Mouse (Mus musculus) stomach, embryonic 15.5 days (tissue): ENCODE data around the gene Camta1. TPM values are rescaled to one million over a fixed set of nuclear protein-coding genes. Genes with fewer than 3 reads are reported as not detected.

ENCODE experiments used
- ATAC-seq: fragments of 200-750 bp; cut with Nextera tagmentation; 2 replicates; pipeline ENCODE4 v1.8.0; 2017; ENCODE audit warnings: low read depth, moderate number of reproducible peaks, moderate TSS enrichment; ENCODE audit not compliant: insufficient read depth, low FRiP score
- H3K27ac ChIP-seq: fragments of 300-500 bp; sonication (generic); 2 replicates; pipeline ENCODE4 v1.5.1; 2015; ENCODE audit warnings: mild to moderate bottlenecking, inconsistent platforms
- H3K27me3 ChIP-seq: fragments of 300-500 bp; sonication (generic); replicated peaks from 2 replicates; pipeline ENCODE4 v1.6.1; 2015; ENCODE audit warnings: inconsistent platforms
- H3K36me3 ChIP-seq: fragments of 300-500 bp; sonication (generic); 2 replicates; pipeline ENCODE4 v1.6.1; 2015; ENCODE audit warnings: inconsistent platforms
- H3K4me1 ChIP-seq: fragments of 300-500 bp; sonication (generic); 2 replicates; pipeline ENCODE4 v1.6.1; 2015; ENCODE audit warnings: inconsistent platforms
- H3K4me2 ChIP-seq: fragments of 300-500 bp; sonication (generic); 2 replicates; pipeline ENCODE4 v1.6.1; 2015; ENCODE audit warnings: mild to moderate bottlenecking, inconsistent platforms
- H3K4me3 ChIP-seq: fragments of 300-500 bp; sonication (generic); replicated peaks from 2 replicates; pipeline ENCODE4 v1.5.1; 2015; ENCODE audit warnings: inconsistent platforms
- H3K9ac ChIP-seq: fragments of 300-500 bp; sonication (generic); 2 replicates; pipeline ENCODE4 v1.6.1; 2015; ENCODE audit warnings: inconsistent platforms
- H3K9me3 ChIP-seq: fragments of 300-500 bp; sonication (generic); 2 replicates; pipeline ENCODE4 v1.6.1; 2016; ENCODE audit warnings: inconsistent platforms
- WGBS: fragments of 180-500 bp; shearing (Covaris S2); methylation state at CpG from one replicate; pipeline ENCODE4 v1.1.7; 2015; 5-methylcytosine and 5-hydroxymethylcytosine counted together
- polyA plus RNA-seq: library from polyadenylated mRNA; unstranded; fragments of >200 nt; fragmentation: Nextera tagmentation; extraction: Ambion mirVana; gene quantifications from 2 replicates; pipeline ENCODE4 v1.2.1, GENCODE M21; 2015

The Camta1 gene
- polyA plus RNA-seq, 1 experiment from 2014 or later: 63.7 TPM

- no peaks in the 10 kb centered on the region for H3K4me1 ChIP-seq
- no peak overlapping the region for H3K4me3 ChIP-seq
- ATAC-seq: no peak
- no peak overlapping the region for H3K9ac ChIP-seq
- no peaks in the 10 kb centered on the region for H3K36me3 ChIP-seq
- H3K4me2 ChIP-seq: no peak overlapping the region
- H3K27me3 ChIP-seq: 0 out of 2 replicates have a peak, but pooled peaks cover 6% of the 10 kb centered on the region
- no peaks in the 10 kb centered on the region for H3K9me3 ChIP-seq
- 75% methylated on average over 8 of the region's 8 CpGs for WGBS
- no peak overlapping the region for H3K27ac ChIP-seq
Measured at GRCm38 (mm10) chr4:151640971-151641370, 220.7 kb downstream of the Camta1 start.

DNA sequence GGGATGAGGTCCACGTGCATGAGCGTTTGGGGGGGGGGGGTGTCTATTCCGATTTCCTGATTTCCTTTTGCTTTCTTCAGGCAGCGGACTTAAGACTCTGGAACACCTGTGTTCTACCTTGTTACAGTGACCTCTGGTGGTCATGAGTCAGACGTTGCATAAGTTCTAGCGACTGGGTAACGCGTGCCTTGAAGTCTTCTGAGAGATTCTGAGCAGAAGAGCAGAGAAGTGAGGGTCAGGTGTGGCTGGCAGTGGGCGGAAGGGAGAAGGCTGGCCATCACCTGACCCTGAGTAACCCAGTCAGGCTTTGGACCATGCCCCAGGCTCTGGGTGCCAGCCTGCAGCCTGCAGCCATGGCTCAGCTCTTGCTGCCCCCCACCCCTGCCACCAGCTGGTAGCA is 222.7 kb downstream of the Camta1 start:
- H3K4me1 ChIP-seq: no peaks in the 10 kb centered on the region
- H3K36me3 ChIP-seq: no peaks in the 10 kb centered on the region
- no peaks in the 10 kb centered on the region for H3K9me3 ChIP-seq
- H3K27me3 ChIP-seq: 0 out of 2 replicates have a peak, but pooled peaks cover 6% of the 10 kb centered on the region
- H3K4me2 ChIP-seq: no peak overlapping the region
- H3K27ac ChIP-seq: no peak overlapping the region
- no peak overlapping the region for H3K4me3 ChIP-seq
- no peak for ATAC-seq
- 9% methylated on average over 9 of the region's 9 CpGs for WGBS
- no peak overlapping the region for H3K9ac ChIP-seq

DNA sequence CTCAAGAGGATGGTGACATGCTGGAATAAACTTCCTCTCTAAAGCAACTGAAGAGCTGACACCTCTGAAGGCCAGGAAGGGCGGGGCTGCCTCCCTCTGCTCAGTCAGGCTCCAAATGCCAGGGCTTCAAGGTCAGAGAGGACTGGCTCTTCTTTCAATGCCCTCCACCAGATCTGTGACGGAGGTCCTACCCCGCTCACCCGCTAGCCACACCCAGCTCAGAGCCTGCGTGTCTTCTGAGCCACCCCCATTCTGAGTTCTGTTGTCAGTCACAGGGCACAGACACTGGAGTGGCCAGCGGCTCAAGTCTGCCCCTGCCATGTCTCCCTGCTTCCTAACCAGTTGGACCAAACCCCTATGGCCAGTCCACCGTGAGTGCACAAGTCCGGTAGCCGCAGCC is 224.3 kb downstream of the Camta1 start:
- ATAC-seq: no peak
- Histone ChIP-seq H3K27ac (no peak overlapping the region), H3K4me1 (no peaks in the 10 kb centered on the region), H3K4me2 (no peak overlapping the region), H3K27me3 (0 out of 2 replicates have a peak, but pooled peaks cover 6% of the 10 kb centered on the region), H3K4me3 (no peak overlapping the region), H3K9me3 (no peaks in the 10 kb centered on the region), H3K9ac (no peak overlapping the region), H3K36me3 (no peaks in the 10 kb centered on the region)
- 54% methylated on average over 9 of the region's 9 CpGs for WGBS

- no peak overlapping the region for H3K4me2 ChIP-seq
- 32% methylated on average over 6 of the region's 6 CpGs for WGBS
- H3K9ac ChIP-seq: no peak overlapping the region
- no peaks in the 10 kb centered on the region for H3K4me1 ChIP-seq
- H3K9me3 ChIP-seq: no peaks in the 10 kb centered on the region
- 0 out of 2 replicates have a peak, but pooled peaks cover 6% of the 10 kb centered on the region for H3K27me3 ChIP-seq
- H3K27ac ChIP-seq: no peak overlapping the region
- H3K4me3 ChIP-seq: no peak overlapping the region
- H3K36me3 ChIP-seq: no peaks in the 10 kb centered on the region
- no peak for ATAC-seq
Measured at GRCm38 (mm10) chr4:151634771-151635170, 226.9 kb downstream of the Camta1 start.

DNA sequence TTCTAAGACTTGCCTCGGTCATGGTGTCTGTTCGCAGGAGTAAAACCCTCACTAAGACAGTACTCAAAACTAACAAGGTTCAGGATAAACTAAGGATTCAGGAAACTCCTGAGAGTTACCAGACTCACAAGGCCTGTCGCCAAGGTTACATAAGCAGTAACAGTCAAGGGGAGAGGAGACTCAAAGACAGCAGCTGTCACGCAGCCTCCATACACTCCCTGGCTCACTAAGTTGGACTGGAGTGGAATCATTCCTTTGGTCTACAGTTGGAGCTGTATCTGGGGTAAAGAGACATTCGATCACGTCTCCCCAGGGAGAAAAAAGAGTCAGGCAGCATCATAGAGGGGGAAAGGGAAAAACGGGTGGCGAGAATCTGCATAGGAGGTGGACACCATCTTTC is 227.9 kb downstream of the Camta1 start:
- Histone ChIP-seq H3K36me3 (no peaks in the 10 kb centered on the region), H3K4me1 (no peaks in the 10 kb centered on the region), H3K9me3 (no peaks in the 10 kb centered on the region), H3K9ac (no peak overlapping the region), H3K4me3 (no peak overlapping the region), H3K4me2 (no peak overlapping the region), H3K27me3 (no peaks in the 10 kb centered on the region), H3K27ac (no peak overlapping the region)
- no peak for ATAC-seq
- WGBS: 77% methylated on average over 8 of the region's 8 CpGs

DNA sequence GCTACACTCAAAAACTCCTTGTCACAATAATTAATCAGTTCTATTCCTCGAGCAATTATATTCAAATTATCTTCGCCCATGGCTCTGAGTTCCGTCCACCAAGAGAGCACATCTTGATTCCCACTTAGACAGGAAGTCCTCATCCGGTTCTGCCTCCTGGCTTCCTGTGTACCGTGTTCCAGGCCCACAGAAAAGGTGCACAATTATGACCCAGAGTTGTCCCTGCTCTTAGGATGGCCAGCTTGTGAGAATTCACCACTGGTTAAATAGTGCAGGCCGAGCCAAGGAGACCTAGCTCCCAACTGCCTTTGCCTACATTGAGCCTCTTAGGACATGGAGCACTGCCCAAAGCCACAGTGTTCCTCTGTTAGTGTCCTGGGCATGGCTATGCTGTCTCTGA is 229.4 kb downstream of the Camta1 start:
- ATAC-seq: no peak
- no peak overlapping the region for H3K4me3 ChIP-seq
- no peak overlapping the region for H3K4me2 ChIP-seq
- no peaks in the 10 kb centered on the region for H3K27me3 ChIP-seq
- H3K27ac ChIP-seq: no peak overlapping the region
- no peaks in the 10 kb centered on the region for H3K4me1 ChIP-seq
- H3K9ac ChIP-seq: no peak overlapping the region
- no peaks in the 10 kb centered on the region for H3K36me3 ChIP-seq
- WGBS: 72% methylated on average over 6 of the region's 6 CpGs
- no peaks in the 10 kb centered on the region for H3K9me3 ChIP-seq

DNA sequence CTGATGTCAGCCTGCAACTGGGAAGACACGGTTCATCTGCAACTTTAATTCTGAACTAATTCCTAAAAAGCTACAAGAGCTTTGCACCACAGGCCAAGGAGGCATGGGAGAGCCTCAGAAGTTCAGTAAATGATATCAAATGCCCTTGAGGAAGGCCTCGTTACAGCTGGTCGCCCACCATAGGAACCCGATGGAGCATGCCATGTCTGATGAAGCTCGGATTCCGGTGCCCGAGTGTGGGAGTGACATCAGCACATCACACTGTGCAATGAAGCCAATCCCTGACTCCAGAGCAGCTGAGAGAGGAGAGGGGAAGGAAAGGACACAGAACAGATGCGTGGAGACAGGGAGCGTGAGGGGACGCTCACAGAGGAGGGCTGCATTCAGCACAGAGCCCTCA is 231.0 kb downstream of the Camta1 start:
- Histone ChIP-seq H3K9ac (no peak overlapping the region), H3K4me1 (no peaks in the 10 kb centered on the region), H3K4me3 (no peak overlapping the region), H3K4me2 (no peak overlapping the region), H3K27ac (no peak overlapping the region), H3K36me3 (no peaks in the 10 kb centered on the region), H3K9me3 (no peaks in the 10 kb centered on the region), H3K27me3 (no peaks in the 10 kb centered on the region)
- ATAC-seq: no peak
- WGBS: 65% methylated on average over 10 of the region's 10 CpGs

DNA sequence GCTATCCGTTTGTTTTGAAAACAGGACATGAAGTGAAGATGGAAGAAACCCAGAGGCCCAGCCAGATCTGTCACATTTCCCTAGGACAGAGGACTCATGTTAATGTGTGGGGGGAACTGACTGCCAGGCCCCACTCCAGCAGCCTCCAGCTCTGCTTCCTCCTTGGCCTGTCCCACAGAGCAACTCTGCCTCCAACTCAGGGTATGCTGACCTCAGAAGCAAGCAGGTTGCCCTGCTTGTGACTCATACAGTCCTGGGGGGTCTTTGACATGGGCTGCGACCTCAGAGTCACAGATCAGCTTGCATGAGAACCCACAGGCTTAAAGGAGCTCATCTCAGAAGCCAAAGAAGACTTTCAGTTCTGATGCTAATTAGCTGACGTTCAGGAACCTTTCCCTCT is 231.4 kb downstream of the Camta1 start:
- H3K4me2 ChIP-seq: no peak overlapping the region
- no peak overlapping the region for H3K4me3 ChIP-seq
- H3K9ac ChIP-seq: no peak overlapping the region
- no peaks in the 10 kb centered on the region for H3K36me3 ChIP-seq
- no peaks in the 10 kb centered on the region for H3K9me3 ChIP-seq
- ATAC-seq: no peak
- H3K4me1 ChIP-seq: no peaks in the 10 kb centered on the region
- H3K27ac ChIP-seq: no peak overlapping the region
- 57% methylated on average over 3 of the region's 3 CpGs for WGBS
- H3K27me3 ChIP-seq: no peaks in the 10 kb centered on the region

- WGBS: 79% methylated on average over 14 of the region's 14 CpGs
- H3K27ac ChIP-seq: no peak overlapping the region
- no peak for ATAC-seq
- H3K4me1 ChIP-seq: no peaks in the 10 kb centered on the region
- H3K9me3 ChIP-seq: no peaks in the 10 kb centered on the region
- H3K4me3 ChIP-seq: no peak overlapping the region
- H3K36me3 ChIP-seq: no peaks in the 10 kb centered on the region
- H3K4me2 ChIP-seq: no peak overlapping the region
- H3K27me3 ChIP-seq: no peaks in the 10 kb centered on the region
- no peak overlapping the region for H3K9ac ChIP-seq
Measured at GRCm38 (mm10) chr4:151619541-151620016, 242.1 kb downstream of the Camta1 start.

DNA sequence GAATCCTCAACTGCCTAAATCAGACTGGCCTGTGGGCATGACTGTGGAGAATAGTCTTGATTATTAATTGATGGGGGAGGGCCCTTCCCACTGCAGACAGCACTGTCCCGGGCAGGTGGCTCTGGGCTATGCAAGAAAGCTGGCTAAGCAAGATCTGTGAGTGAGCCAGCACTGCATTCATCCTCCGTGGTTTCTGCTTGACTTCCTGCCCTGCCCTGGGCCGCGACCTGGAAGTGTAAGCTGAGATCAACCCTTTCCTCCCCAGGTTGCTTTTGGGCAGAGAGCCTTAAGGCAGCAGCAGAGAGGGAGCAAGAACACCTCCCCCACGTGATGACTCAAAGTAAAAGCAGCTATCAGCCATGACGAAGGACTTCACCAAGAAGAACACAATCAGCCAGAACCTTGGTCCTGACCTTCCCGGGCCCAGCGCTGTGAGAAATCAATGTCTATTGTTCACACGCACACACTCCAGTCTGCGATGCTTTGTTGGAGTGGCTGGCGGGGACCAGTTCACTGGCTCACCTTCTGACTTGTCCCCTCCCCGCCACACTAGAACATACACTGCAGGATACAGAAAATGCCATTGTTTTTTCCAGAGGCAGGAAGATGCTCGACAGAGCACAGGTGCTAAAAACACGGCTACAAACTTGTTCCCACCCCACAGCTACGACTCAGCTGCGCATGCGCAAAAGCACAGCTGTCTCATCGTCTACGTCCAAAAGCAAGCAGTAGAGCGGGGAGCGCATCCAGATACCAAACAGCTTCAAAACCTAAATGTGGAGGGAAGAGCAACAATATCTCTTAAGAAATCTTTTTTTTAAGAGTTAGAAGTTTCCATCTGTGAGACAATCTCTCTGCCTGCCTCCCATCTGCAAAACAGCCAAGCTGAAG is 243.0 kb downstream of the Camta1 start:
- Histone ChIP-seq H3K9ac (no peak overlapping the region), H3K4me3 (no peak overlapping the region), H3K4me1 (no peaks in the 10 kb centered on the region), H3K36me3 (no peaks in the 10 kb centered on the region), H3K27ac (no peak overlapping the region), H3K27me3 (no peaks in the 10 kb centered on the region), H3K4me2 (no peak overlapping the region), H3K9me3 (no peaks in the 10 kb centered on the region)
- ATAC-seq: no peak
- WGBS: 41% methylated on average over 21 of the region's 21 CpGs

- WGBS: 62% methylated on average over 6 of the region's 6 CpGs
- no peak overlapping the region for H3K4me2 ChIP-seq
- no peaks in the 10 kb centered on the region for H3K9me3 ChIP-seq
- H3K4me1 ChIP-seq: no peaks in the 10 kb centered on the region
- no peak overlapping the region for H3K4me3 ChIP-seq
- ATAC-seq: no peak
- no peaks in the 10 kb centered on the region for H3K27me3 ChIP-seq
- H3K9ac ChIP-seq: no peak overlapping the region
- no peak overlapping the region for H3K27ac ChIP-seq
- H3K36me3 ChIP-seq: no peaks in the 10 kb centered on the region
Measured at GRCm38 (mm10) chr4:151611621-151612020, 250.1 kb downstream of the Camta1 start.

- H3K4me1 ChIP-seq: no peaks in the 10 kb centered on the region
- 15% methylated on average over 8 of the region's 8 CpGs for WGBS
Measured at GRCm38 (mm10) chr4:151610266-151610665, 251.4 kb downstream of the Camta1 start.

More at GRCm38 (mm10) chr4:151610266-151610665, 251.4 kb downstream of the Camta1 start:
- no peaks in the 10 kb centered on the region for H3K9me3 ChIP-seq
- H3K4me3 ChIP-seq: no peak overlapping the region
- H3K4me2 ChIP-seq: no peak overlapping the region
- H3K27me3 ChIP-seq: no peaks in the 10 kb centered on the region
- no peak overlapping the region for H3K9ac ChIP-seq
- no peak overlapping the region for H3K27ac ChIP-seq
- ATAC-seq: no peak
- no peaks in the 10 kb centered on the region for H3K36me3 ChIP-seq
